Mouse (Mus musculus) layer of hippocampus, adult 9-11 months (tissue): ENCODE measurements around the gene Zbtb32.

Experiments used
- DNase-seq: peaks from one replicate; pipeline ENCODE4 v3.0.0; 2022

Zbtb32 gene

GRCm38 (mm10) chr7:30564970-30565571, 33.6 kb downstream of the Zbtb32 start, which contains the start of gene Igflr1:
TSS of gene Igflr1 (plus strand) at chr7:30565427.
- no peak for DNase-seq

- no peak for DNase-seq
Observed at GRCm38 (mm10) chr7:30563906-30564280, 34.8 kb downstream of the Zbtb32 start.

GRCm38 (mm10) chr7:30563117-30563905, 35.4 kb downstream of the Zbtb32 start, which contains the start of the genes U2af1l4, Gm49396 and Psenen:
TSS of gene U2af1l4 (plus strand) at chr7:30563301.
TSS of gene Gm49396 (plus strand) at chr7:30563344.
TSS of gene Psenen (minus strand) at chr7:30563627.
- DNase-seq, result peak; percentile 97

- no peak for DNase-seq
Observed at GRCm38 (mm10) chr7:30562526-30563116, 36.1 kb downstream of the Zbtb32 start.

- DNase-seq, result no peak
Observed at GRCm38 (mm10) chr7:30560296-30560695, 38.4 kb downstream of the Zbtb32 start.

- peak; percentile 99 for DNase-seq
Observed at GRCm38 (mm10) chr7:30559443-30559954, 39.2 kb downstream of the Zbtb32 start, which contains the start of gene Lin37. TSS of gene Lin37 (minus strand) at chr7:30559838.

GRCm38 (mm10) chr7:30558656-30559442, 39.9 kb downstream of the Zbtb32 start:
- no peak for DNase-seq

- no peak for DNase-seq
Observed at GRCm38 (mm10) chr7:30557901-30558514, 40.7 kb downstream of the Zbtb32 start.

GRCm38 (mm10) chr7:30556894-30557536, 41.7 kb downstream of the Zbtb32 start:
- DNase-seq, result no peak

- no peak for DNase-seq
Observed at GRCm38 (mm10) chr7:30553810-30554584, 44.7 kb downstream of the Zbtb32 start.

- no peak for DNase-seq
Observed at GRCm38 (mm10) chr7:30553021-30553589, 45.6 kb downstream of the Zbtb32 start.

GRCm38 (mm10) chr7:30552102-30553020, 46.3 kb downstream of the Zbtb32 start, which contains the start of the genes Hspb6 and Proser3:
TSS of gene Hspb6 (plus strand) at chr7:30552178.
TSS of gene Proser3 (minus strand) at chr7:30552299.
- DNase-seq, result peak; percentile 99

GRCm38 (mm10) chr7:30551445-30552101, 47.1 kb downstream of the Zbtb32 start:
- no peak for DNase-seq

- DNase-seq, result no peak
Observed at GRCm38 (mm10) chr7:30550603-30551002, 48.1 kb downstream of the Zbtb32 start.

GRCm38 (mm10) chr7:30549880-30550279, 48.8 kb downstream of the Zbtb32 start:
- DNase-seq, result no peak

GRCm38 (mm10) chr7:30544327-30544726, 54.4 kb downstream of the Zbtb32 start:
- no peak for DNase-seq

- no peak for DNase-seq
Observed at GRCm38 (mm10) chr7:30540572-30540971, 58.1 kb downstream of the Zbtb32 start.
